Mouse (Mus musculus) CD4-positive, CD25-positive, alpha-beta regulatory T cell, adult 9 weeks (primary cell): ENCODE data around the gene Cab39. TPM values are rescaled to one million over a fixed set of nuclear protein-coding genes. Genes with fewer than 3 reads are reported as not detected.

Source experiments
- polyA plus RNA-seq: library from polyadenylated mRNA; unstranded; fragments of 100-300 nt; shearing (Covaris generic); gene quantifications from one replicate; pipeline ENCODE4 v1.2.1, GENCODE M21; 2017

Cab39 gene
- polyA plus RNA-seq = 22.3 TPM

DNA sequence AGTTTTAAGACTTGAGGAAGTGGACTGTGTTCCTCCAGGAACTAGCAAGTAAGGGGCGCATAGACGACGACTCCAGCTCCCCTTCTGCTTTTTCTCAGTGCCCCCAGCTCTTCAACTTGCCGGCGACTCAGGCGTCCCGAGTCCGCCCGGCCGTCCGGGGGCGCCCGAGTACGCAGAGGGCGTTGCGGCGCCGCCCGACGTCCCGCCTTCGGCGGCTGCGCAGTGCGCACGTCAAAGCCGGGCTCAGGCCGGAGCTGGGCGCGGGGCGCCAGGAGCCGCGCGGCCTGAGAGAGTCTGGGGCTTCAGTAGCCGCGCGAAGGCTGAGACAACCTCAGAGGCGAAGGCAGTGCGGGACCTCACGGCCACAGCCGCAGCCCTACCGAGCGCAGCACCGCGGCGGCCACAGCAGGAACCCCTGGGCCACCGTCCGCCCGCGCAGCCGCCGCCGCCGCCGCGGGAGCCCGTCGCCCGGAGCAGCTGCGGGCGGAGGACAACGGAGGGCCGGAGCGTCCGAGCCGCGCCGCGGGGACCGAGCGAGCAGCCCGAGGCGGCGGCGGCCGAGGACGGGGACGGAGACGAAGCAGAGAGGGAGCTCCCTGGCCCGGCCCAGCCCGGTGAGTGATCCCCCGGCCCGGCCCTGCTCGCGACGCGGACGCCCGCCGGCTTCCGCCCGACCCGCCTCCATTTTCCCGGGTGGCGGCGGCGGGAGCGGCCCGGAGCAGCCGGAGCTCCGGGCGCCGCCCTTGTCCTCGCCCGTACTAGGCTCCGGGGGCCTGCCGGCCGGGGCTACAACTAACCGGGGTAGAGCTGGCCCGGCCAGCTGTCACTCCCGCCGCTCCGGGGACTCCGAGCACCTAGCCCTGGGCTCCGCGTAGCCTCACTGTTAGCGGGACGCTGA lies at the start of gene Cab39:
Gene Cab39 (plus strand): TSS at position 234 of the 898 bp plus-strand sequence.

DNA sequence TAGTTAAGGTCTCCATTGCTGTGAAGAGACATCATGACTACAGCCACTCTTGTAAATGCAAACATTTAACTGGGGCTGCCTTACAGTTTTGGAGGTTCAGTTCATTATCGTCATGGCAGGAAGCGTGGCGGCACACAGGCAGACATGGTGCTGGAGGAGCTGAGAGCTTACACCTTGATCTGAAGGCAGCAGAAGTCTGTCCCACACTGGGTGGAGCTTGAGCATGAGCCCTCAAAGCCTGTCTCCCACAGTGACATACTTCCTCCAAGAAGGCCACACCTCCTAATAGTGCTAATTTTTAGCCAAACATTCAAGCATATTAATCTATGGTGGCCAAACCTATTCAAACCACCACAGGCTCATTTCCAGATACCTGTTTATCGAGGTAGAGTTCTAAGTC lies 14.8 kb upstream of the Cab39 start, which contains the start of gene A630001G21Rik:
Gene A630001G21Rik (minus strand): TSS at position 208 of the 400 bp plus-strand sequence.

DNA sequence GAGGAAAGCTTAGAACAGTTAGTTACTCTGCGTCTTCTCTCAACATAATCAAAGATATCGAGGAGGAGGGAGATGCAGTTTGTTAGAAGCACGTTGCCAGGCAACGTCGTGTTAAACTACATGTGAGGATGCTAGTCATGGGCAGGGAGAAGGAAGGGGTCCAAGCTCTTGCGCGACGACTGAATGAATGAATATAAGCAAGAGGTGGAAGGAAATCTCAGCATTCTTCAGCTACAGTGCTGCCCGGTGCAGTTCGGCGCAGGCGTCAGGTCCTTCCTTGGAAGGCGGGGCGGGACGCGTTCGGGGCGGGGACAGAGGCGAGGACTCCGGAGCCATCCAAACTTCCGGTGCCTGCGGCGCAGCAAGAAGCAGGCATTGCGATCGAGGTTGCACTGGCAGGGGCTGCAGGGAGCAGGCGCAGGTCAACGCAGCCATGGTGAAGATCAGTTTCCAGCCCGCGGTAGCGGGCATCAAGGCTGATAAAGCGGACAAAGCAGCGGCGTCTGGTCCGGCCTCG lies 101.0 kb downstream of the Cab39 start, which contains the start of gene Itm2c:
Gene Itm2c (plus strand): TSS at position 51 of the 517 bp plus-strand sequence.

Other genes with a start within 250 kb of the Cab39 start
- not detected for gene G530012D18Rik, start 217.8 kb upstream of the Cab39 start, polyA plus RNA-seq
- 311 TPM for gene Sp110, start 194.6 kb upstream of the Cab39 start, polyA plus RNA-seq
- gene Sp140, start 193.1 kb upstream of the Cab39 start, polyA plus RNA-seq = 47.9 TPM
- gene Sp100, start 143.5 kb upstream of the Cab39 start, polyA plus RNA-seq = 997 TPM
- 39.2 TPM for gene A630001G21Rik, start 14.8 kb upstream of the Cab39 start, polyA plus RNA-seq
- gene Itm2c, start 100.8 kb downstream of the Cab39 start, polyA plus RNA-seq = 422 TPM
- 0.35 TPM for gene 4933407L21Rik, start 135.0 kb downstream of the Cab39 start, polyA plus RNA-seq
- 7.9 TPM for gene Gpr55, start 167.6 kb downstream of the Cab39 start, polyA plus RNA-seq
- gene Spata3, start 223.4 kb downstream of the Cab39 start, polyA plus RNA-seq = not detected